Mouse (Mus musculus) kidney, postnatal 0 days (tissue): ENCODE data around the gene Prkca. TPM values are rescaled to one million over a fixed set of nuclear protein-coding genes. Genes with fewer than 3 reads are reported as not detected.

Experiments used
- ATAC-seq: fragments of 200-750 bp; cut with Nextera tagmentation; replicated peaks from 2 replicates; pipeline ENCODE4 v1.8.0; 2017; ENCODE audit warnings: low read depth, moderate number of reproducible peaks, moderate TSS enrichment, moderate library complexity; ENCODE audit not compliant: low FRiP score
- DNase-seq: peaks from one replicate; pipeline ENCODE4 v3.0.0-alpha.2; 2016; ENCODE audit warnings: low spot score
- H3K27ac ChIP-seq: fragments of 300-500 bp; sonication (generic); 2 replicates; pipeline ENCODE4 v1.5.1; 2014; ENCODE audit warnings: mild to moderate bottlenecking
- H3K27me3 ChIP-seq: fragments of 300-500 bp; sonication (generic); 2 replicates; pipeline ENCODE4 v1.6.1; 2014; ENCODE audit warnings: low read length, mixed read lengths; ENCODE audit not compliant: insufficient read depth
- H3K36me3 ChIP-seq: fragments of 300-500 bp; sonication (generic); 2 replicates; pipeline ENCODE4 v1.6.1; 2014; ENCODE audit warnings: low read length, mixed read lengths; ENCODE audit not compliant: insufficient read depth
- H3K4me1 ChIP-seq: fragments of 300-500 bp; sonication (generic); replicated peaks from 2 replicates; pipeline ENCODE4 v1.6.1; 2014; ENCODE audit warnings: antibody characterized with exemption, low read length, mixed read lengths; ENCODE audit not compliant: insufficient read depth
- H3K4me2 ChIP-seq: fragments of 300-500 bp; sonication (generic); 2 replicates; pipeline ENCODE4 v1.6.1; 2014; ENCODE audit warnings: mild to moderate bottlenecking, low read length, moderate library complexity, mixed read lengths
- H3K4me3 ChIP-seq: fragments of 300-500 bp; sonication (generic); replicated peaks from 2 replicates; pipeline ENCODE4 v1.5.1; 2014; ENCODE audit warnings: low read depth, low read length
- H3K9ac ChIP-seq: fragments of 300-500 bp; sonication (generic); 2 replicates; pipeline ENCODE4 v1.6.1; 2014; ENCODE audit warnings: low read depth, low read length
- H3K9me3 ChIP-seq: fragments of 300-500 bp; sonication (generic); replicated peaks from 2 replicates; pipeline ENCODE4 v1.6.1; 2016; ENCODE audit warnings: low read length, inconsistent platforms, mixed read lengths
- CTCF ChIP-seq: IDR thresholded peaks from 2 replicates; pipeline ENCODE4 v1.5.1; 2016; ENCODE audit warnings: antibody characterized with exemption, low read depth, mild to moderate bottlenecking, moderate library complexity
- WGBS: fragments of 180-500 bp; shearing (Covaris S2); extraction: QIAGEN DNeasy Blood & Tissue Kit; methylation state at CpG from one replicate; pipeline ENCODE4 v1.1.7; 2014; 5-methylcytosine and 5-hydroxymethylcytosine counted together
- polyA plus RNA-seq: library from polyadenylated mRNA; unstranded; fragments of >200 nt; fragmentation: Nextera tagmentation; extraction: Ambion mirVana; gene quantifications from 2 replicates; pipeline ENCODE4 v1.2.1, GENCODE M21; 2015

The Prkca gene
- polyA plus RNA-seq, 1 experiment from 2014 or later = 9.3 TPM

DNA sequence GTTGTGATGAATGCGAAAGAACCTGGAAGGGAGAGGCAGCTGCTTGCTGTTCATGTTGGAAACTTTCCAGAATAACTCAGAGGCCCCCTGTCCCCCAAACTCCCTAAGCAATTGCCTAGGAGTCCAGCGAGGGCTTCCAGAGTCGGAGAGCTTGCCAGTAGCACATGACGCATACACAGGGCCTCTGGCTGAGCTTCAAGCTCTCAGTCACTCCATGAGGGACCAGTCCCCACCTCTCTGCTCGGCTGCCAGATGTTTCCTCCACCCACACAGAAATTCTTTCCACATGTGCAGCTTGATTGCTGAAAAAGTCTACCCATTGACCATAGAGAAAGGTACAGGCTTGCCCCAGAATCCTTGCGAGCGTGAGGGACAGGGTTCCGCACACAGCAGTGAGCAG, 128.3 kb downstream of the Prkca start:
- DNase-seq (peak; percentile 78), ATAC-seq (no peak)
- Histone ChIP-seq H3K27me3 (no peaks in the 10 kb centered on the region), H3K27ac (no peak overlapping the region), H3K4me3 (no peak overlapping the region), H3K9me3 (no peaks in the 10 kb centered on the region), H3K4me2 (no peak overlapping the region), H3K9ac (no peak overlapping the region), H3K4me1 (peaks cover 26% of the 10 kb centered on the region), H3K36me3 (no peaks in the 10 kb centered on the region)
- 41% methylated on average over 8 of the region's 8 CpGs for WGBS
- no peak for TF ChIP-seq CTCF

GRCm38 (mm10) chr11:108214521-108215223, 129.1 kb downstream of the Prkca start:
- Histone ChIP-seq H3K4me3 (no peak overlapping the region), H3K27ac (no peak overlapping the region), H3K27me3 (no peaks in the 10 kb centered on the region), H3K9me3 (no peaks in the 10 kb centered on the region), H3K9ac (no peak overlapping the region), H3K4me1 (peaks cover 26% of the 10 kb centered on the region), H3K4me2 (peak overlapping the region; percentile 30), H3K36me3 (no peaks in the 10 kb centered on the region)
- DNase-seq (no peak), ATAC-seq (no peak)
- no peak for TF ChIP-seq CTCF
- WGBS = 78% methylated on average over 11 of the region's 11 CpGs

DNA sequence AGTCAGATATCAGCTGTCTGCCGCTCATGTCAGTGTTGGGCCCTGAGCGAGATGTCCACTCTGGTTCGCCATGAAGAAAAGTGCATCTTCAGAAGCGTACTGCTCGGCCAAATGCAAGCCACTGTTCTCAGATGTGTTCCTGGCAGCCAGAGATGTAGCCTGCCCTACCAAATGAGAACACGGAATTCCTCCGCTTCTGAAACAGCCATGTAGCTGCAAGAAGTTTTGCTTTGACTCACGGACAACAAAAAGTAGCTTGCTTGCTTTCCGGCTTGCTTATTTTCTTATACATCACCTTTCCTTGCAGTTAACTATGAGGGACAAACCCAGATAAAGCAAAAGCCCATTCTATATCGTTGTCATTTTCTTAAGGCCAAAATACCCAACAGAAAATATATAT, 129.9 kb downstream of the Prkca start:
- H3K9me3 ChIP-seq = no peaks in the 10 kb centered on the region
- H3K9ac ChIP-seq = no peak overlapping the region
- no peak for TF ChIP-seq CTCF
- no peak overlapping the region for H3K4me3 ChIP-seq
- peaks cover 26% of the 10 kb centered on the region for H3K4me1 ChIP-seq
- WGBS = 96% methylated on average over 10 of the region's 10 CpGs
- no peaks in the 10 kb centered on the region for H3K27me3 ChIP-seq
- no peak overlapping the region for H3K27ac ChIP-seq
- ATAC-seq (no peak), DNase-seq (no peak)
- H3K36me3 ChIP-seq = no peaks in the 10 kb centered on the region
- no peak overlapping the region for H3K4me2 ChIP-seq

GRCm38 (mm10) chr11:108212638-108213037, 131.1 kb downstream of the Prkca start:
- ATAC-seq (no peak), DNase-seq (no peak)
- H3K4me3 ChIP-seq = no peak overlapping the region
- H3K36me3 ChIP-seq = no peaks in the 10 kb centered on the region
- TF ChIP-seq CTCF = no peak
- no peaks in the 10 kb centered on the region for H3K9me3 ChIP-seq
- WGBS = 94% methylated on average over 5 of the region's 5 CpGs
- H3K9ac ChIP-seq = no peak overlapping the region
- no peak overlapping the region for H3K4me2 ChIP-seq
- no peaks in the 10 kb centered on the region for H3K27me3 ChIP-seq
- H3K4me1 ChIP-seq = peaks cover 26% of the 10 kb centered on the region
- no peak overlapping the region for H3K27ac ChIP-seq

GRCm38 (mm10) chr11:108212030-108212429, 131.7 kb downstream of the Prkca start:
- Histone ChIP-seq H3K4me1 (peaks cover 24% of the 10 kb centered on the region), H3K9ac (no peak overlapping the region), H3K9me3 (no peaks in the 10 kb centered on the region), H3K27me3 (no peaks in the 10 kb centered on the region), H3K4me3 (no peak overlapping the region), H3K4me2 (no peak overlapping the region), H3K27ac (no peak overlapping the region), H3K36me3 (no peaks in the 10 kb centered on the region)
- ATAC-seq = no peak
- 75% methylated on average over 6 of the region's 6 CpGs for WGBS
- DNase-seq = no peak
- TF ChIP-seq CTCF = no peak

DNA sequence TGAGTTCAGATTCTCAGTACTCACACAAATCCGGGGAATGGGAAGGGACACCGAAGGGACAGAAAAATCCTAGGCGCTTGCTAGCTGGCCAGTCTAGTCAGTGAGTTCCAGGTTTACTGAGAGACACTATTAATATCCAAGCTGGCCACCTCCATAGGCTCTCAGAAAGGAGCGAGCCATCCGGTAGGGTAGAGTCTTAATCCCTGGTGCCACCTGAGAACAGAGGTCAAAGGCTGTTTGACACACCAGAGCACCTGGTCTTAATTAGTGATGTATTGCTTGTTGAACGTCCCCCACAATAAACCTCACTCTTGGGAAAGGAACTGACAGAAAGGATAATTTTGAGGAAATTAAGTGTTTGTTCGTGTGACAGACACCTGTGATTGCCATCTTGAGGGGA, 133.0 kb downstream of the Prkca start:
- Histone ChIP-seq H3K9me3 (no peaks in the 10 kb centered on the region), H3K4me3 (no peak overlapping the region), H3K9ac (no peak overlapping the region), H3K4me1 (peaks cover 16% of the 10 kb centered on the region; the same call in 1 of the 2 replicates), H3K36me3 (no peaks in the 10 kb centered on the region), H3K27ac (no peak overlapping the region), H3K27me3 (no peaks in the 10 kb centered on the region), H3K4me2 (no peak overlapping the region)
- DNase-seq (no peak), ATAC-seq (no peak)
- TF ChIP-seq CTCF = no peak
- WGBS = 78% methylated on average over 7 of the region's 7 CpGs

GRCm38 (mm10) chr11:108206602-108207001, 137.1 kb downstream of the Prkca start:
- TF ChIP-seq CTCF = no peak
- H3K27me3 ChIP-seq = no peaks in the 10 kb centered on the region
- H3K4me1 ChIP-seq = 0 out of 2 replicates have a peak, but pooled peaks cover 3% of the 10 kb centered on the region
- WGBS = 98% methylated on average over 2 of the region's 2 CpGs
- no peak overlapping the region for H3K4me2 ChIP-seq
- no peaks in the 10 kb centered on the region for H3K9me3 ChIP-seq
- no peak overlapping the region for H3K4me3 ChIP-seq
- no peak overlapping the region for H3K27ac ChIP-seq
- no peaks in the 10 kb centered on the region for H3K36me3 ChIP-seq
- ATAC-seq (no peak), DNase-seq (no peak)
- no peak overlapping the region for H3K9ac ChIP-seq
